ENCODE assay signal across 24 mouse cellular contexts in the genomic region with DNA sequence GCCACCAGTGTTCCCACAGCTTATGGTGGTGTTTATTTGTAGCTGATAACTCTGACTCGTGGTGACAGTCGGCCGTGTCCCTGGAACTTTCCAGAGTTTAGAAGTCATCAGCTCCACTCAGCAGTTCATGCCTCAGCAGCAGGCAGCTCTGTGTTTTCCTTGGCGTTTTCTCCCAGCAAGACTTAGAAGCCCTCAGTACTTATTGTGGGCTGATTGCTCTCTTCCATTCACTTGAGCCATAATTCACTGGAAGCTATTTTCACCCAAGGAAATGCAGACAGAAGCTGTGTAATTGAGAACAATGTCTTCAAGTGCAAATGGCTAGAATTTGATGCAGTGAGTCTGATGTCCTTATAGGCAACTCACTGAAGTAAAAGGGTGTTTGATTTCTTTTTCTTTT.
DNase-seq lines count a peak whose midpoint lies in the region; ATAC-seq and TF ChIP-seq lines count a peak whose summit lies in the region.
"Had no signal": no experiment of that assay in that cellular context is flagged by ENCODE, and none has a peak within 500 bp of the region (broad histone marks: within the 10 kb centered on the region; RNA-seq: fewer than 3 reads in every experiment).

No protein-coding gene starts in this region.

- H3K36me3 ChIP-seq in kidney, adult 2 months (ENCODE audit: control insufficient read depth, insufficient read depth, low read length), result no peaks in the 10 kb centered on the region
- no peaks in the 10 kb centered on the region for H3K36me3 ChIP-seq in neural tube, embryonic 12.5 days
- H3K36me3 ChIP-seq: embryonic facial prominence, embryonic 12.5 days; forebrain, embryonic 15.5 days; heart, embryonic 13.5 days; stomach, embryonic 15.5 days had no signal

- H3K9me3 ChIP-seq in neural tube, embryonic 12.5 days, result no peaks in the 10 kb centered on the region
- H3K9me3 ChIP-seq: embryonic facial prominence, embryonic 12.5 days; forebrain, embryonic 15.5 days; heart, embryonic 13.5 days; stomach, embryonic 15.5 days had no signal

- peak; percentile 82 for ATAC-seq in neural tube, embryonic 12.5 days (ENCODE audit: low FRiP score, low read depth)
- ATAC-seq: forebrain, embryonic 15.5 days had no signal

- 39% methylated on average over 4 of the region's 4 CpGs for WGBS in kidney, adult 2 months
- WGBS in neural tube, embryonic 12.5 days, result 15% methylated on average over 4 of the region's 4 CpGs

- TF ChIP-seq POLR2A in kidney, adult 2 months (IDR thresholded peaks at IDR 0.05; ENCODE audit: low read depth, low read length), result no peak

- H3K27ac ChIP-seq in kidney, adult 2 months (ENCODE audit: insufficient read depth, low read depth, low read length), result no peak overlapping the region
- H3K27ac ChIP-seq in neural tube, embryonic 12.5 days, result no peak overlapping the region
- H3K27ac ChIP-seq: embryonic facial prominence, embryonic 12.5 days; forebrain, embryonic 15.5 days; heart, embryonic 13.5 days; liver, embryonic 14.5 days; stomach, embryonic 15.5 days had no signal

- H3K9ac ChIP-seq in neural tube, embryonic 12.5 days, result no peak overlapping the region
- H3K9ac ChIP-seq: embryonic facial prominence, embryonic 12.5 days; forebrain, embryonic 15.5 days; heart, embryonic 13.5 days; liver, embryonic 14.5 days; stomach, embryonic 15.5 days had no signal

- H3K4me3 ChIP-seq in kidney, adult 2 months (ENCODE audit: insufficient read depth, low read depth, low read length), result no peak overlapping the region
- no peak overlapping the region for H3K4me3 ChIP-seq in neural tube, embryonic 12.5 days
- H3K4me3 ChIP-seq: embryonic facial prominence, embryonic 12.5 days; erythroblast, embryonic 14.5 days; forebrain, embryonic 15.5 days; heart, embryonic 13.5 days; stomach, embryonic 15.5 days had no signal

- no peaks in the 10 kb centered on the region; the same call in 1 of the 2 replicates for H3K27me3 ChIP-seq in kidney, adult 2 months (replicated peaks; ENCODE audit: control insufficient read depth, insufficient read depth, low read length)
- peaks cover 11% of the 10 kb centered on the region; the same call in 1 of the 2 replicates for H3K27me3 ChIP-seq in neural tube, embryonic 12.5 days (replicated peaks)
- H3K27me3 ChIP-seq: CH12.LX; embryonic facial prominence, embryonic 12.5 days; forebrain, embryonic 15.5 days; stomach, embryonic 15.5 days had no signal

- DNase-seq in heart, adult 11 months, result peak; percentile 86
- DNase-seq in heart, adult 8-10 months (ENCODE audit: low spot score), result no peak
- peak; percentile 25 for DNase-seq in kidney, postnatal 14 days
- DNase-seq in kidney, adult 2 months, result no peak
- no peak for DNase-seq in neural tube, embryonic 10.5 days (ENCODE audit: extremely low spot score, low spot score)
- DNase-seq in cerebellum, adult 9-10 months, result no peak
- DNase-seq: adrenal gland, postnatal 25 days; cerebellum, adult 18-20 months; cerebellum, postnatal 36 days; gastrocnemius, postnatal 36 days; kidney, adult 9 months; layer of hippocampus, postnatal 36 days; lung, postnatal 36 days; right cerebral cortex, postnatal 14 days; thymus, adult 18-20 months; thymus, postnatal 4 days had no signal

- no peaks in the 10 kb centered on the region for H3K4me1 ChIP-seq in kidney, adult 2 months (ENCODE audit: control insufficient read depth, insufficient read depth, low read length)
- H3K4me1 ChIP-seq in neural tube, embryonic 12.5 days, result no peaks in the 10 kb centered on the region
- H3K4me1 ChIP-seq: embryonic facial prominence, embryonic 12.5 days; forebrain, embryonic 15.5 days had no signal

- no peak overlapping the region for H3K4me2 ChIP-seq in neural tube, embryonic 12.5 days (replicated peaks)
- H3K4me2 ChIP-seq: embryonic facial prominence, embryonic 12.5 days; forebrain, embryonic 15.5 days; heart, embryonic 13.5 days; stomach, embryonic 15.5 days had no signal

- TF ChIP-seq CTCF in kidney, adult 2 months (conservative IDR thresholded peaks at IDR 0.05; ENCODE audit: insufficient read depth, insufficient read length, low read depth, low read length), result no peak

Comparison
In these comparisons a context has a peak if more than half of its experiments do, and no peak if none do; other contexts are left out.
1. DNase-seq: peak in heart, adult 11 months (single experiment) and kidney, postnatal 14 days (single experiment); none in heart, adult 8-10 months (single experiment), kidney, adult 2 months (single experiment), neural tube, embryonic 10.5 days (single experiment) and cerebellum, adult 9-10 months (single experiment).